Mouse (Mus musculus) heart, postnatal 0 days (tissue): Measurements from ENCODE around the gene Smarca5. TPM values are rescaled to one million over a fixed set of nuclear protein-coding genes. Genes with fewer than 3 reads are reported as not detected.

ENCODE experiments used
- ATAC-seq: fragments of 200-750 bp; cut with Nextera tagmentation; 2 replicates; pipeline ENCODE4 v1.8.0; 2017; ENCODE audit warnings: low read depth, moderate number of reproducible peaks, moderate library complexity; ENCODE audit not compliant: insufficient read depth
- DNase-seq: peaks from one replicate; pipeline ENCODE4 v3.0.0-alpha.2; 2016; ENCODE audit warnings: low spot score
- H3K27ac ChIP-seq: fragments of 300-500 bp; sonication (generic); 2 replicates; pipeline ENCODE4 v1.5.1; 2014; ENCODE audit warnings: low read depth, mild to moderate bottlenecking
- H3K27me3 ChIP-seq: fragments of 300-500 bp; sonication (generic); 2 replicates; pipeline ENCODE4 v1.6.1; 2014; ENCODE audit warnings: low read length, mixed read lengths; ENCODE audit not compliant: control insufficient read depth, insufficient read depth
- H3K36me3 ChIP-seq: fragments of 300-500 bp; sonication (generic); replicated peaks from 2 replicates; pipeline ENCODE4 v1.6.1; 2014; ENCODE audit warnings: low read length, mixed read lengths; ENCODE audit not compliant: control insufficient read depth, insufficient read depth
- H3K4me1 ChIP-seq: fragments of 300-500 bp; sonication (generic); 2 replicates; pipeline ENCODE4 v1.6.1; 2014; ENCODE audit warnings: antibody characterized with exemption; ENCODE audit not compliant: control insufficient read depth, insufficient read depth
- H3K4me2 ChIP-seq: fragments of 300-500 bp; sonication (generic); 2 replicates; pipeline ENCODE4 v1.6.1; 2014; ENCODE audit warnings: low read depth, mild to moderate bottlenecking, low read length, moderate library complexity
- H3K4me3 ChIP-seq: fragments of 300-500 bp; sonication (generic); 2 replicates; pipeline ENCODE4 v1.5.1; 2014; ENCODE audit warnings: low read depth, low read length
- H3K9ac ChIP-seq: fragments of 300-500 bp; sonication (generic); replicated peaks from 2 replicates; pipeline ENCODE4 v1.6.1; 2014; ENCODE audit warnings: low read depth, low read length, mixed read lengths
- H3K9me3 ChIP-seq: fragments of 300-500 bp; sonication (generic); replicated peaks from 2 replicates; pipeline ENCODE4 v1.6.1; 2016; ENCODE audit warnings: low read length; ENCODE audit not compliant: control insufficient read depth
- CTCF ChIP-seq: IDR thresholded peaks from 2 replicates; pipeline ENCODE4 v1.5.1; 2016; ENCODE audit warnings: antibody characterized with exemption, control low read depth, low read depth
- EP300 ChIP-seq: IDR thresholded peaks from 2 replicates; pipeline ENCODE4 v1.6.1; 2016; ENCODE audit warnings: antibody characterized with exemption, low read depth
- WGBS: fragments of 180-500 bp; shearing (Covaris S2); extraction: QIAGEN DNeasy Blood & Tissue Kit; methylation state at CpG from one replicate; pipeline ENCODE4 v1.1.7; 2014; 5-methylcytosine and 5-hydroxymethylcytosine counted together
- polyA plus RNA-seq: library from polyadenylated mRNA; unstranded; fragments of >200 nt; fragmentation: Nextera tagmentation; extraction: Ambion mirVana; gene quantifications from 2 replicates; pipeline ENCODE4 v1.2.1, GENCODE M21; 2015
- total RNA-seq: library from RNA; depleted of rRNA; stranded (reverse); fragments of >200 nt; gene quantifications from 2 replicates; pipeline ENCODE4 v1.2.3, GENCODE M21; 2014; ENCODE audit warnings: low replicate concordance

Gene Smarca5
- total and polyA plus RNA-seq, 2 experiments from 2014 or later: 10.5 to 19.0 TPM

DNA sequence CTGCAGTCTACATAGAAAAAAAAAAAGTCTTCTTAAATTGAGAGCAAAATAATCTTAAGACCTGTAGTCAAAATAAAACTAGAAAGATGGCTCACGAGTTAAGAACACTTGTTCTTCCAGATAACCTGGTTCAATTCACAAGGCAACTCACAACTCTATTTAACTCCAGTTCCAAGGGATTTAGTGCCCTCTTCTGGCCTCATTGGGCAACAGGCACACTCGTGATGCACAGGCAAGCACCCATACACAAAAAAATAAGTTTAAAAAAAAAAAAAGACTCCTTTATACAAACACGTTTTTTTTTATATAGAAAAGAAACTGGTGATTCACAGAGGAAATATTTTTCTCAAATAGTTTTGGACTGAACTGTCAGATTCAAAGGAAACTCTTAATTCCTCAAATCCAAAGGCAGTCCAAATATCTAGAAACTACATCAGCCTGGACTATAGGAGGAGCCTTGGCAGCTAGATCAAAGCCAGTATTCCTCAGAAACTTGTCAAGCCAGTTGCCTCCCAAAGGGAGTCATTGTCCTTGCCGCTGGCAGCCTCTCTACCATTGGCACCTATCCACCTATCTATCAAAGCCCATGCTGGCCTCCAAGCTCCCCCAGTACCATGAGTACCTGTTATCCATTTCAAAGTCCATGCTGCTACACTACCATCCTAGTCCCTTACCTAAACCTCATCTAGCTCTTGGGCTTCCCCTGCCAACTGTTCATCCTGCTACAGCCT, 28.5 kb downstream of the Smarca5 start:
- DNase-seq (no peak), ATAC-seq (no peak)
- Histone ChIP-seq H3K9me3 (no peaks in the 10 kb centered on the region), H3K4me3 (no peak overlapping the region), H3K27me3 (no peaks in the 10 kb centered on the region), H3K27ac (no peak overlapping the region), H3K36me3 (peaks cover 72% of the 10 kb centered on the region), H3K4me1 (no peaks in the 10 kb centered on the region), H3K4me2 (no peak overlapping the region), H3K9ac (no peak overlapping the region)
- TF ChIP-seq CTCF (no peak), EP300 (no peak)
- 80% methylated on average over 4 of the region's 4 CpGs for WGBS

- WGBS: 11% methylated on average over 4 of the region's 4 CpGs
- no peaks in the 10 kb centered on the region for H3K4me1 ChIP-seq
- no peak; the same call in 1 of the 2 replicates for ATAC-seq
- no peaks in the 10 kb centered on the region for H3K36me3 ChIP-seq
- H3K9ac ChIP-seq: no peak overlapping the region
- no peak overlapping the region for H3K27ac ChIP-seq
- TF ChIP-seq EP300 (no peak), CTCF (peak; percentile 77)
- no peaks in the 10 kb centered on the region for H3K27me3 ChIP-seq
- H3K4me3 ChIP-seq: no peak overlapping the region
- peak; percentile 11 for DNase-seq
- no peaks in the 10 kb centered on the region for H3K9me3 ChIP-seq
- H3K4me2 ChIP-seq: no peak overlapping the region
These were observed 51.2 kb downstream of the Smarca5 start for GRCm38 (mm10) chr8:80688141-80688540.

- Histone ChIP-seq H3K27ac (no peak overlapping the region), H3K27me3 (no peaks in the 10 kb centered on the region), H3K9ac (no peak overlapping the region), H3K9me3 (no peaks in the 10 kb centered on the region), H3K4me2 (no peak overlapping the region), H3K4me1 (no peaks in the 10 kb centered on the region), H3K36me3 (no peaks in the 10 kb centered on the region), H3K4me3 (no peak overlapping the region)
- WGBS: 36% methylated on average over 5 of the region's 5 CpGs
- DNase-seq (no peak), ATAC-seq (no peak)
- TF ChIP-seq EP300 (no peak), CTCF (no peak)
These were observed 55.5 kb downstream of the Smarca5 start for GRCm38 (mm10) chr8:80683756-80684335.

GRCm38 (mm10) chr8:80682594-80682993, 56.7 kb downstream of the Smarca5 start:
- ATAC-seq (no peak), DNase-seq (no peak)
- H3K4me2 ChIP-seq: no peak overlapping the region
- TF ChIP-seq EP300 (no peak), CTCF (no peak)
- H3K4me3 ChIP-seq: no peak overlapping the region
- no peaks in the 10 kb centered on the region for H3K27me3 ChIP-seq
- no peak overlapping the region for H3K9ac ChIP-seq
- H3K27ac ChIP-seq: no peak overlapping the region
- 58% methylated on average over 5 of the region's 5 CpGs for WGBS
- no peaks in the 10 kb centered on the region for H3K36me3 ChIP-seq
- H3K4me1 ChIP-seq: no peaks in the 10 kb centered on the region
- no peaks in the 10 kb centered on the region for H3K9me3 ChIP-seq

- Histone ChIP-seq H3K4me1 (no peaks in the 10 kb centered on the region), H3K27ac (no peak overlapping the region), H3K4me2 (no peak overlapping the region), H3K36me3 (no peaks in the 10 kb centered on the region), H3K27me3 (no peaks in the 10 kb centered on the region), H3K4me3 (no peak overlapping the region), H3K9me3 (no peaks in the 10 kb centered on the region), H3K9ac (no peak overlapping the region)
- WGBS: 63% methylated on average over 17 of the region's 17 CpGs
- TF ChIP-seq EP300 (no peak), CTCF (no peak)
- DNase-seq (no peak), ATAC-seq (no peak)
These were observed 69.9 kb downstream of the Smarca5 start for GRCm38 (mm10) chr8:80669277-80669901.
